Mouse (Mus musculus) layer of hippocampus, adult 2 months (tissue): ENCODE data around the gene Rnaseh2c. TPM values are rescaled to one million over a fixed set of nuclear protein-coding genes. Genes with fewer than 3 reads are reported as not detected.

Source experiments
- DNase-seq, 2 experiments: peaks; one replicate each; pipeline ENCODE4 v3.0.0; 2022; ENCODE audit warnings: low spot score in 2 of 2
- H3K27ac ChIP-seq: fragments of 200-600 bp; 2 replicates; pipeline ENCODE4 v1.8.1; 2022
- H3K4me3 ChIP-seq: fragments of 200-600 bp; 2 replicates; pipeline ENCODE4 v1.8.1; 2022; ENCODE audit warnings: mild to moderate bottlenecking
- CTCF ChIP-seq: fragments of 200-600 bp; conservative IDR thresholded peaks from 2 replicates; pipeline ENCODE4 v1.8.1; 2022; ENCODE audit warnings: antibody characterized with exemption, mild to moderate bottlenecking, moderate library complexity
- total RNA-seq, 2 experiments: library from RNA; stranded (reverse); gene quantifications; 2 replicates each; pipeline ENCODE4 v1.2.3; 2021

Gene Rnaseh2c
- total RNA-seq, 2 experiments from 2014 or later: 80.0 to 88.2 TPM

GRCm38 (mm10) chr19:5648401-5649297 lies 47.0 kb downstream of the Rnaseh2c start:
- Histone ChIP-seq H3K27ac (peak overlapping the region; percentile 82), H3K4me3 (peak overlapping the region; percentile 59)
- peak; percentile 54 for TF ChIP-seq CTCF
- DNase-seq: peak; percentile 76 to 84

- H3K4me3 ChIP-seq: peak overlapping the region; percentile 59
- no peak for DNase-seq
These were observed 47.6 kb downstream of the Rnaseh2c start for GRCm38 (mm10) chr19:5649298-5649741.

GRCm38 (mm10) chr19:5651502-5652274 lies 50.0 kb downstream of the Rnaseh2c start:
- Histone ChIP-seq H3K27ac (no peak overlapping the region), H3K4me3 (no peak overlapping the region)
- no peak for DNase-seq
- no peak for TF ChIP-seq CTCF

More at GRCm38 (mm10) chr19:5649298-5649741, 47.6 kb downstream of the Rnaseh2c start:
- no peak for TF ChIP-seq CTCF
- peak overlapping the region; percentile 82 for H3K27ac ChIP-seq

- no peak overlapping the region for H3K4me3 ChIP-seq
- DNase-seq: peak in 1 of 2 experiments; percentile 26
- no peak overlapping the region for H3K27ac ChIP-seq
- TF ChIP-seq CTCF: no peak
These were observed 50.9 kb downstream of the Rnaseh2c start for GRCm38 (mm10) chr19:5652570-5652969.

DNA sequence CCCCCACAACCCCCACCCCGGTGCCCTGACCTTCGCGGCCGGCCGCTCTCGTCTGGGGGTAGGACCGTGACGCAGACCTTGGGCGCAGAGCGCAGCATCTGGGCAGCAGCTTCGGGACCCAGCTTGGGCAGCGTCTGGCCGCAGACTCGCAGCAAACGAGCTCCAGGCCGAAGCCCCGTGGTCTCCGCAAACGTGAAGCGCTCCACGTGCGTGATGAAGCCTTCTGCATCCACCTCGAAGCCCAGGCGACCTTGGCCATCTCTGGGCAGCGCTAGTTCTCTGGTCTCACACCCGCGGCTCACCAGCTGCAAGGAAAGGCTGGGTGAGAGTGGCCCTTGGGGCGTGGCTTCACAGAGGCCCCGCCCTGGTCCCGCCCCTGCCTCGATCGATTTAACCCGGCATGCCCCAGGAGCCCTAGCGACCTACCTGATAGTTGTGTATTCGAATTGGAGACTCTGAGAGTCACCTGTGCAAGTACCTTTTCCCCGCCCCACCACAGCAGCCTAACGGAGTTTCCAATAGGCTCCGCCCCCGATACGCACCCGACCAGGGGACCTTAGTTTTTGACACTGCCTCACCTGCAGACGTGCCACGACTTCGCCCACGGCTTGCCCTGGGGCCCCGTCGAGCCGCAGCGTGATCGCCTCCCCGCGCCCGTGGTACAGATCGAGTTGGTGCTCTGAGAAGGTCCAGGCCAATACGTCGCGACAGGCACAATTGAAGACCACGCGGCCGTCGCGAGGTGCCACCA lies 52.5 kb downstream of the Rnaseh2c start:
- no peak for TF ChIP-seq CTCF
- DNase-seq: no peak
- no peak overlapping the region; the same call in 1 of the 2 replicates for H3K27ac ChIP-seq
- H3K4me3 ChIP-seq: peak overlapping the region; percentile 50

DNA sequence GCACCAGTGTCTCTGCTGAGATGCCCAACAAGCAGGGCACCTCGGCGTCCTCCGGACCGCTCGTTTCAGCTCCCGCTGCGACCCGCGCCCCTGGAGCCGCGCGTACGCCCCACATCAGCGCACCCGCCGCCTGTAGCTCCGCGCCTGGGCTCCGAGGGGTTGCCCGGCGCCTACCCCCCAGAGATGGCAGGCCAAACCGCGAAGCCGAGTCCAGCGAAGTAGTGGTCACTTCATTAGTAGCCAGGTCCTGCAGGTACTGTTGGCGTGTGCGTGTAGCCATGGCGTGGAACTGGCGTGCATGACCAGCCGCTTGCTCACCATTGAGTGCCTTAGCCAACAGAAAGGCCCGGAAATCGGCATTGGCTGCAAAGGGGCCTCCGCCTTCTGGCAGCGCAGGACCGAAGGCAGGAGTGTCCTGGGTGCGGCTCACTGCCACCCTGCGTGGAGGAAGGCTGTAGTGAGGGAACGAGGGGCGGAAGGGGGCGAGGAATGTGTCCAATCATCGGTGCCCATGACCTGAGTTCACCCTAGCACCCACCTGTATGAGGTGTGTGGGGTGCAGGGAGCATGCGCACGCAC lies 53.1 kb downstream of the Rnaseh2c start:
- peak overlapping the region; percentile 50 for H3K4me3 ChIP-seq
- DNase-seq: no peak
- H3K27ac ChIP-seq: no peak overlapping the region
- no peak for TF ChIP-seq CTCF

Other genes with a start within 250 kb of the Rnaseh2c start
- gene Eif1ad, start 235.1 kb upstream of the Rnaseh2c start, total RNA-seq: 10 to 100 TPM; 21.4 to 22.5 TPM
- 10 to 100 TPM; 81.0 to 86.2 TPM for gene Banf1, start 234.7 kb upstream of the Rnaseh2c start, total RNA-seq
- 100 to 1,000 TPM; 113 to 125 TPM for gene Sart1, start 213.2 kb upstream of the Rnaseh2c start, total RNA-seq
- under 1 TPM; 0.20 to 0.37 TPM for gene Tsga10ip, start 199.3 kb upstream of the Rnaseh2c start, total RNA-seq
- gene Drap1, start 176.9 kb upstream of the Rnaseh2c start, total RNA-seq: 100 to 1,000 TPM; 316 to 335 TPM
- 10 to 100 TPM; 61.9 to 70.7 TPM for gene AI837181, start 176.7 kb upstream of the Rnaseh2c start, total RNA-seq
- not detected for gene Fosl1, start 154.3 kb upstream of the Rnaseh2c start, total RNA-seq
- 10 to 100 TPM; 31.5 to 33.9 TPM for gene Ccdc85b, start 144.0 kb upstream of the Rnaseh2c start, total RNA-seq
- 10 to 100 TPM; 87.2 to 89.6 TPM for gene Fibp, start 141.3 kb upstream of the Rnaseh2c start, total RNA-seq
- gene Ctsw, start 133.4 kb upstream of the Rnaseh2c start, total RNA-seq: under 1 TPM in 1 of 2 experiments, not detected in 1; 0.31 TPM
- gene Efemp2, start 127.9 kb upstream of the Rnaseh2c start, total RNA-seq: 10 to 100 TPM; 13.2 to 14.1 TPM
- gene Mus81, start 113.5 kb upstream of the Rnaseh2c start, total RNA-seq: 10 to 100 TPM; 40.9 to 42.9 TPM
- 1,000 to 10,000 TPM; 1,280 to 1,287 TPM for gene Cfl1, start 111.4 kb upstream of the Rnaseh2c start, total RNA-seq
- 1 to 10 TPM; 6.2 to 9.1 TPM for gene 1700020D05Rik, start 98.1 kb upstream of the Rnaseh2c start, total RNA-seq
- 10 to 100 TPM; 85.9 to 86.6 TPM for gene Snx32, start 91.3 kb upstream of the Rnaseh2c start, total RNA-seq
- not detected for gene Ovol1, start 41.2 kb upstream of the Rnaseh2c start, total RNA-seq
- 1 to 10 TPM; 6.8 to 7.4 TPM for gene Ap5b1, start 33.8 kb upstream of the Rnaseh2c start, total RNA-seq
- gene Kat5, start 8.4 kb downstream of the Rnaseh2c start, total RNA-seq: 10 to 100 TPM; 82.8 to 93.0 TPM
- gene Rela, start 35.6 kb downstream of the Rnaseh2c start, total RNA-seq: 10 to 100 TPM; 20.6 to 21.0 TPM
- 10 to 100 TPM; 16.5 to 17.5 TPM for gene Sipa1, start 61.8 kb downstream of the Rnaseh2c start, total RNA-seq
- gene Map3k11, start 86.9 kb downstream of the Rnaseh2c start, total RNA-seq: 10 to 100 TPM; 20.2 to 20.4 TPM
- gene Pcnx3, start 87.0 kb downstream of the Rnaseh2c start, total RNA-seq: 10 to 100 TPM; 69.1 to 78.8 TPM
- gene Kcnk7, start 102.5 kb downstream of the Rnaseh2c start, total RNA-seq: under 1 TPM in 1 of 2 experiments, not detected in 1; 0.36 TPM
- gene Ehbp1l1, start 124.4 kb downstream of the Rnaseh2c start, total RNA-seq: 10 to 100 TPM; 11.8 to 17.7 TPM
- 10 to 100 TPM; 26.5 to 29.4 TPM for gene Fam89b, start 127.8 kb downstream of the Rnaseh2c start, total RNA-seq
- 10 to 100 TPM; 23.8 to 30.0 TPM for gene Ltbp3, start 139.0 kb downstream of the Rnaseh2c start, total RNA-seq
- gene Scyl1, start 169.5 kb downstream of the Rnaseh2c start, total RNA-seq: 10 to 100 TPM; 74.1 to 80.9 TPM